Mouse (Mus musculus): ENCODE results near the gene Oaz2.

- peak; percentile 34 for TF ChIP-seq CTCF (IDR thresholded peaks at IDR 0.05; ENCODE audit: low read depth)
- no peak for TF ChIP-seq EP300 (IDR thresholded peaks at IDR 0.05; ENCODE audit: low read depth)
Observed at GRCm38 (mm10) chr9:65661029-65661428, 6.8 kb upstream of the Oaz2 start.

Measured in liver, embryonic 14.5 days (tissue).